Mouse (Mus musculus): ENCODE data around the gene Arhgap6.
"Not testable (repeated sequence)": the region's sequence is repeated elsewhere in the genome, so short reads cannot be mapped to it uniquely, and the experiment has no call there.

Gene Arhgap6

DNA sequence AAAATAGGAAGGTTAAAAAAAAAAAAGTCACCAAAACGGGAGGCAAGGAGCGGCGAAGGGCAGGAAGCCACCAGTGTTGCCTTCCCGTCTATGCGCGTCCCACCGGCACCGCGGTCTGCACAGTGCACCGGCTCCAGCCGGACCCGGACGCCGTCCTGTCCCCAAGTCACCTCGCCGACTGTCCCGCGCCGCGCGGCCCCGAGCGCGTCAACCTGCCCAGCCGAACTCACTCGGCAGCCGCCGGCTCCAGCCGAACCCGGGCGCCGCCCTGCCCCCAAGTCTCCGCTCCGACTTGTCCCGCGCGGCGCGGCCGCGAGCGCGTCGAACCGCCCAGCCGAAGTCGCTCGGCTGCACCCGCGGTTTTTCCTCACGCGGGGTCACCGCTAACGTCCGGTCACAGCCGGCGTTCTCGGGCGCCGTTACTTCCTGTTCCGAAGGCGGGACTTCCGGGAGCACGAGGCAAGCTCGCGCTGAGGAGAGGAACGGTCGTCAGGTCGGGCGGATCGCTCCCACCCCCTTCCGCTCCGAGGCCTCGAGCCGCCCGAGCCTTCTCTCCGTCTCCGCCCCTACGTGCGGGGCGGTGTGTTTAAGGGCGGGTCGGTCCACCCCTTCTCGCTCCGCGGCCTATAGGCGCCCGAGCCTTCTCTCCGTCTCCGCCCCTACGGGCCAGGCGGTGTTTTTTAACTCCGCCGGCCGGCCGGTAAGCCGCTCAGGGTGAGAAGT, 525.2 kb downstream of the Arhgap6 start, which contains the start of gene Hccs:
Gene Hccs, minus strand, starts transcription at position 428 of the 723 bp plus-strand sequence.
- DNase-seq: peak; percentile 93

DNA sequence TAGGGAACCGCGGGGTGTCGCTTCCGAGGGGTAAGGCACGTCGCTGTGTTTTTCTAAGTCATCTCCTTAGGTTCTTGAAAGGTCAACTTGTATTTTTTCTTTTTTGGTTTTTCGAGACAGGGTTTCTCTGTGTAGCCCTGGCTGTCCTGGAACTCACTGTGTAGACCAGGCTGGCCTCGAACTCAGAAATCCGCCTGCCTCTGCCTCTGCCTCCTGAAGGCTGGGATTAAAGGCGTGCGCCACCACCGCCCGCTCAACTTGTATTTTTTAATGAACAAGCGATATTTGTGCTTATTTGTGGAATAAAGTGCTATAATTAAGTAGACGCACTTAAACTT, 525.7 kb downstream of the Arhgap6 start:
- DNase-seq: not testable (repeated sequence)

- DNase-seq: no peak
Observed at GRCm38 (mm10) chrX:169325929-169326595, 531.2 kb downstream of the Arhgap6 start.

- DNase-seq: peak; percentile 70
Observed at GRCm38 (mm10) chrX:169332264-169332663, 537.4 kb downstream of the Arhgap6 start.

DNA sequence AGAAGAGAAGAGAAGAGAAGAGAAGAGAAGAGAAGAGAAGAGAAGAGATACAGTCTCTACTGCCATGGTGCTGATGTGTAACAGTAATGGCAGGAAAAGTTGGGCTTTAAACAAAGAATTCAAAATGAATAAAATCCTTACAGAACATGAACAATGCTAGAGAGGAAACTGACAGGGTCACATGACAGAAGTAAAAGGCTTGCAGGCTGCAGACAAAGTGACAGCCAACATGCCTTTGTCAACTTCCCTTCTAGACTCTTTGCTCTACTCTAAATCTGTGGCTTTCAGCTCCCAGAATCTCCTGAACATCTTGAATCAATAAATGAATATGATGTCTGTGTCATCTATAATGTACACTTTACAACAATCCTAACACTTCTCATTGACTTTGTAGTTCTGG, 542.7 kb downstream of the Arhgap6 start:
- no peak for DNase-seq

GRCm38 (mm10) chrX:169338213-169338612, 543.3 kb downstream of the Arhgap6 start:
- DNase-seq: no peak

All from kidney, postnatal 10 days (tissue).